27 mouse cellular contexts compared by ENCODE assay signal in the genomic region with DNA sequence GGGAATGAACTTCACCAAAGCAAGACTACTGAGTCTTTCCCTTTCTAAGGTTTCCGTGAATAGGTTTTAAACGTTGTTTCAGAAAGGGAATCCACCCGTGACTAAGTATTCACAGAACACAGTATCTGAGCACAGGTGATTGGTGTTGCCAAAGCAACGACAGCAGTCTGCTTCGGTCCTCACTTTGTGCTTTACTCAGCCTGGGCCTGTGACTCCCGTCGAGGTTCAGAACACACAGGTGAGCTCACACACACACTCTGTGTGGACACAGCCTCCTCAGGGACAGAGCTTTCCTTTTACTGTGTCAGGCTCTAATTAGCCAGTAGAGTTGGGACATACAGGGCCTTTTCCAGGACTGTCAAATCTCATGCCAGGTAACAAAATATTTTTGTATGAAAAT.
DNase-seq lines count a peak whose midpoint lies in the region; ATAC-seq and TF ChIP-seq lines count a peak whose summit lies in the region.
"Had no signal": no experiment of that assay in that cellular context is flagged by ENCODE, and none has a peak within 500 bp of the region (broad histone marks: within the 10 kb centered on the region; RNA-seq: fewer than 3 reads in every experiment).

No protein-coding gene starts in this region.

- no peaks in the 10 kb centered on the region for H3K4me1 ChIP-seq in embryonic facial prominence, embryonic 14.5 days (ENCODE audit: control insufficient read depth, insufficient read depth, low read length)
- no peaks in the 10 kb centered on the region; the same call in 1 of the 2 replicates for H3K4me1 ChIP-seq in embryonic facial prominence, embryonic 10.5 days
- H3K4me1 ChIP-seq in midbrain, embryonic 14.5 days (ENCODE audit: control insufficient read depth, insufficient read depth, low read length): no peaks in the 10 kb centered on the region
- peaks cover 9% of the 10 kb centered on the region for H3K4me1 ChIP-seq in midbrain, embryonic 10.5 days
- 0 out of 2 replicates have a peak, but pooled peaks cover 5% of the 10 kb centered on the region for H3K4me1 ChIP-seq in forebrain, embryonic 12.5 days
- H3K4me1 ChIP-seq in forebrain, postnatal 0 days (ENCODE audit: insufficient read depth): no peaks in the 10 kb centered on the region
- H3K4me1 ChIP-seq: embryonic facial prominence, embryonic 13.5 days; liver, embryonic 13.5 days; megakaryocyte, embryonic 14.5 days; neural tube, embryonic 13.5 days; stomach, embryonic 15.5 days had no signal

- H3K4me3 ChIP-seq in embryonic facial prominence, embryonic 14.5 days (ENCODE audit: low read depth, low read length): no peak overlapping the region
- no peak overlapping the region for H3K4me3 ChIP-seq in embryonic facial prominence, embryonic 10.5 days
- H3K4me3 ChIP-seq in midbrain, embryonic 14.5 days (replicated peaks; ENCODE audit: low read depth, low read length): no peak overlapping the region
- H3K4me3 ChIP-seq in midbrain, embryonic 10.5 days: no peak overlapping the region
- no peak overlapping the region for H3K4me3 ChIP-seq in forebrain, embryonic 12.5 days (replicated peaks)
- no peak overlapping the region for H3K4me3 ChIP-seq in forebrain, postnatal 0 days (ENCODE audit: low read depth, low read length)
- H3K4me3 ChIP-seq: embryonic facial prominence, embryonic 13.5 days; erythroblast, embryonic 14.5 days; liver, embryonic 13.5 days; megakaryocyte, embryonic 14.5 days; neural tube, embryonic 13.5 days; stomach, embryonic 15.5 days had no signal

- peak; percentile 5 for DNase-seq in embryonic facial prominence, embryonic 14.5 days (ENCODE audit: low spot score)
- no peak for DNase-seq in embryonic facial prominence, embryonic 10.5 days (ENCODE audit: low spot score)
- peak; percentile 8 for DNase-seq in midbrain, embryonic 14.5 days
- DNase-seq in midbrain, embryonic 10.5 days (ENCODE audit: low spot score): no peak
- peak; percentile 5 for DNase-seq in forebrain, postnatal 0 days
- no peak for DNase-seq in adrenal gland, postnatal 36 days
- DNase-seq: adrenal gland, postnatal 14 days; cerebellum, adult 18-20 months; cerebellum, postnatal 10 days; gastrocnemius, postnatal 25 days; heart, adult 18-20 months; heart, postnatal 36 days; kidney, adult 18-20 months; layer of hippocampus, postnatal 36 days; left cerebral cortex, postnatal 4 days; liver, embryonic 13.5 days; lung, adult 18-20 months; lung, postnatal 4 days had no signal

- TF ChIP-seq CTCF in forebrain, postnatal 0 days (IDR thresholded peaks at IDR 0.05; ENCODE audit: low read depth): no peak

- ATAC-seq in embryonic facial prominence, embryonic 14.5 days (ENCODE audit: low read depth): no peak
- no peak for ATAC-seq in midbrain, embryonic 14.5 days (ENCODE audit: low FRiP score, low TSS enrichment)
- peak; percentile 75; the same call in 1 of the 2 replicates for ATAC-seq in forebrain, embryonic 12.5 days (ENCODE audit: low FRiP score)
- ATAC-seq in forebrain, postnatal 0 days: peak; percentile 72
- ATAC-seq: lung, postnatal 0 days had no signal

- no peak overlapping the region for H3K4me2 ChIP-seq in embryonic facial prominence, embryonic 14.5 days (ENCODE audit: low read depth, low read length)
- H3K4me2 ChIP-seq in midbrain, embryonic 14.5 days (ENCODE audit: low read length): no peak overlapping the region
- H3K4me2 ChIP-seq in forebrain, embryonic 12.5 days: no peak overlapping the region
- H3K4me2 ChIP-seq in forebrain, postnatal 0 days (ENCODE audit: low read depth): no peak overlapping the region
- H3K4me2 ChIP-seq: embryonic facial prominence, embryonic 13.5 days; heart, embryonic 11.5 days; hindbrain, embryonic 14.5 days; liver, embryonic 13.5 days; neural tube, embryonic 13.5 days; stomach, embryonic 15.5 days had no signal

- H3K27me3 ChIP-seq in embryonic facial prominence, embryonic 14.5 days (replicated peaks; ENCODE audit: control insufficient read depth, insufficient read depth, low read length): no peaks in the 10 kb centered on the region
- no peaks in the 10 kb centered on the region for H3K27me3 ChIP-seq in embryonic facial prominence, embryonic 10.5 days (replicated peaks; ENCODE audit: low read depth, poor library complexity, severe bottlenecking)
- no peaks in the 10 kb centered on the region for H3K27me3 ChIP-seq in midbrain, embryonic 14.5 days (ENCODE audit: control insufficient read depth, insufficient read depth, low read length)
- H3K27me3 ChIP-seq in midbrain, embryonic 10.5 days (ENCODE audit: low read depth, poor library complexity, severe bottlenecking): no peaks in the 10 kb centered on the region
- 0 out of 2 replicates have a peak, but pooled peaks cover 3% of the 10 kb centered on the region for H3K27me3 ChIP-seq in forebrain, embryonic 12.5 days
- H3K27me3 ChIP-seq in forebrain, postnatal 0 days (ENCODE audit: insufficient read depth, low read length): no peaks in the 10 kb centered on the region
- H3K27me3 ChIP-seq: embryonic facial prominence, embryonic 13.5 days; liver, embryonic 13.5 days; neural tube, embryonic 13.5 days; stomach, embryonic 15.5 days had no signal

- H3K9ac ChIP-seq in embryonic facial prominence, embryonic 14.5 days (ENCODE audit: low read depth, low read length): no peak overlapping the region
- H3K9ac ChIP-seq in midbrain, embryonic 14.5 days (replicated peaks; ENCODE audit: low read length): no peak overlapping the region
- H3K9ac ChIP-seq in forebrain, embryonic 12.5 days: no peak overlapping the region
- H3K9ac ChIP-seq in forebrain, postnatal 0 days: no peak overlapping the region
- H3K9ac ChIP-seq: embryonic facial prominence, embryonic 13.5 days; hindbrain, embryonic 14.5 days; liver, embryonic 13.5 days; neural tube, embryonic 13.5 days; stomach, embryonic 15.5 days had no signal

- H3K27ac ChIP-seq in embryonic facial prominence, embryonic 14.5 days (replicated peaks; ENCODE audit: low read depth, low read length): no peak overlapping the region
- H3K27ac ChIP-seq in embryonic facial prominence, embryonic 10.5 days (replicated peaks): no peak overlapping the region
- no peak overlapping the region for H3K27ac ChIP-seq in midbrain, embryonic 14.5 days (replicated peaks; ENCODE audit: low read depth, low read length)
- H3K27ac ChIP-seq in midbrain, embryonic 10.5 days (replicated peaks): no peak overlapping the region
- no peak overlapping the region for H3K27ac ChIP-seq in forebrain, embryonic 12.5 days
- no peak overlapping the region for H3K27ac ChIP-seq in forebrain, postnatal 0 days (ENCODE audit: low read depth, low read length)
- H3K27ac ChIP-seq: embryonic facial prominence, embryonic 13.5 days; hindbrain, embryonic 14.5 days; liver, embryonic 13.5 days; neural tube, embryonic 13.5 days; stomach, embryonic 15.5 days had no signal

- H3K9me3 ChIP-seq in embryonic facial prominence, embryonic 14.5 days (ENCODE audit: control insufficient read depth, low read length): no peaks in the 10 kb centered on the region
- H3K9me3 ChIP-seq in embryonic facial prominence, embryonic 10.5 days: no peaks in the 10 kb centered on the region
- H3K9me3 ChIP-seq in midbrain, embryonic 14.5 days (ENCODE audit: control insufficient read depth, low read length): no peaks in the 10 kb centered on the region
- H3K9me3 ChIP-seq in midbrain, embryonic 10.5 days (replicated peaks): no peaks in the 10 kb centered on the region
- H3K9me3 ChIP-seq in forebrain, embryonic 12.5 days: no peaks in the 10 kb centered on the region
- H3K9me3 ChIP-seq in forebrain, postnatal 0 days (ENCODE audit: low read length): no peaks in the 10 kb centered on the region
- H3K9me3 ChIP-seq: embryonic facial prominence, embryonic 13.5 days; liver, embryonic 13.5 days; megakaryocyte, embryonic 14.5 days; neural tube, embryonic 13.5 days; stomach, embryonic 15.5 days had no signal

- H3K36me3 ChIP-seq in embryonic facial prominence, embryonic 14.5 days (ENCODE audit: control insufficient read depth, insufficient read depth, low read length): no peaks in the 10 kb centered on the region
- H3K36me3 ChIP-seq in embryonic facial prominence, embryonic 10.5 days (replicated peaks): no peaks in the 10 kb centered on the region
- no peaks in the 10 kb centered on the region for H3K36me3 ChIP-seq in midbrain, embryonic 14.5 days (ENCODE audit: control insufficient read depth, insufficient read depth, low read length)
- H3K36me3 ChIP-seq in midbrain, embryonic 10.5 days: no peaks in the 10 kb centered on the region
- H3K36me3 ChIP-seq in forebrain, embryonic 12.5 days (replicated peaks): no peaks in the 10 kb centered on the region
- no peaks in the 10 kb centered on the region for H3K36me3 ChIP-seq in forebrain, postnatal 0 days (ENCODE audit: insufficient read depth)
- H3K36me3 ChIP-seq: embryonic facial prominence, embryonic 13.5 days; liver, embryonic 13.5 days; neural tube, embryonic 13.5 days; stomach, embryonic 15.5 days had no signal

- 51% methylated on average over 7 of the region's 7 CpGs for WGBS in embryonic facial prominence, embryonic 14.5 days
- WGBS in embryonic facial prominence, embryonic 10.5 days: 69% methylated on average over 7 of the region's 7 CpGs
- 34% methylated on average over 7 of the region's 7 CpGs for WGBS in midbrain, embryonic 14.5 days
- 48% methylated on average over 7 of the region's 7 CpGs for WGBS in midbrain, embryonic 10.5 days
- WGBS in forebrain, embryonic 12.5 days: 35% methylated on average over 7 of the region's 7 CpGs
- WGBS in forebrain, postnatal 0 days: 12% methylated on average over 7 of the region's 7 CpGs

Comparison
In these comparisons a context has a peak if more than half of its experiments do, and no peak if none do; other contexts are left out.
1. DNase-seq: peak in embryonic facial prominence, embryonic 14.5 days (single experiment), midbrain, embryonic 14.5 days (single experiment) and forebrain, postnatal 0 days (single experiment); none in embryonic facial prominence, embryonic 10.5 days (single experiment), midbrain, embryonic 10.5 days (single experiment) and adrenal gland, postnatal 36 days (0 of 2).
2. ATAC-seq: peak in forebrain, embryonic 12.5 days (single experiment) and forebrain, postnatal 0 days (single experiment); none in embryonic facial prominence, embryonic 14.5 days (single experiment) and midbrain, embryonic 14.5 days (single experiment).